Mouse (Mus musculus): ENCODE measurements around the gene Slc2a12. TPM values are rescaled to one million over a fixed set of nuclear protein-coding genes. Genes with fewer than 3 reads are reported as not detected.

Gene Slc2a12
- polyA plus RNA-seq, 1 experiment from 2014 or later, result 1.4 TPM

DNA sequence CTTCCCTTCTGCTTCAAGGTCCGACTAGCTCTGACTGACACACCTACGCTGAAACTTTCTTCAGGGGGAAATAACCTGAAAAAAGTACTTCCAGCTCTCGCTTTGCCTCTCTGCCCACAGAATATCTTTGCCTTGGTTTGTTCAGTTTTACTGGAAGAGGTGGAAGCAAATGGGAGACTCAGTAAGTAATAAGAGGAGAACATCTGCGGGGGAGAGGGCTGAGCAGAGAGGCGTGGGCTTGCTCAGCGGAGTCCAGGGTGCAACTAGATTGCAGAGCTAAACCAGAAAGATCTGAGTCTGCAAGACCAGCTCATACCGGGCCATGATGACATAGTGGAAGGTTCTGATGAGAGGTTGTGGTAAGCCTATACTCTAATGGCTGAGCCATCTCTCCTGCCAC lies 13.3 kb upstream of the Slc2a12 start:
- Histone ChIP-seq H3K4me2 (no peak overlapping the region), H3K4me3 (replicated peaks) (no peak overlapping the region), H3K9me3 (replicated peaks) (no peaks in the 10 kb centered on the region), H3K4me1 (peaks cover 3% of the 10 kb centered on the region; the same call in 1 of the 2 replicates), H3K9ac (replicated peaks) (no peak overlapping the region), H3K27ac (replicated peaks) (no peak overlapping the region), H3K27me3 (replicated peaks) (no peaks in the 10 kb centered on the region), H3K36me3 (no peaks in the 10 kb centered on the region)
- no peak for ATAC-seq (ENCODE audit: low FRiP score)
- WGBS, result 91% methylated on average over 7 of the region's 7 CpGs

DNA sequence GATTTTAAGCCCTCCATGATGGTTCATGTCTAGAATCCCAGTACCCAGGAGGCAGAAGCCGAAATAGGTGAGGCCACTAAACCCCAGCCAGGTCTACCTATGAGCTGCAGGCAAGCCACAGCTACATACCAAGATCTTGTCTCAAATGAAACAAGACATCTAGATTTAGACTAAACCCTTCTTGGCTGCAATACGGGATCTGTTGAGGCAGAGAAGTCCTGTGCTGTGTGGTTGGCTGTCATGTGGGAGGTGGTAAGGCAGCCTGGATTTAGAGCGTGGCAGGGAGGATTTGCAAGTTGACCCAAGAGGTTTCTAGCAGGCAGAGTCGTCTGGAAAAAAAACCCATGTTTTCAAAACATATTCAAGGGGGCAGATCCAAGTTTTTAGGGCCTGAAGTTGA lies 12.9 kb upstream of the Slc2a12 start:
- Histone ChIP-seq H3K4me2 (no peak overlapping the region), H3K4me1 (peaks cover 3% of the 10 kb centered on the region; the same call in 1 of the 2 replicates), H3K27ac (replicated peaks) (no peak overlapping the region), H3K27me3 (replicated peaks) (no peaks in the 10 kb centered on the region), H3K4me3 (replicated peaks) (no peak overlapping the region), H3K9ac (replicated peaks) (no peak overlapping the region), H3K9me3 (replicated peaks) (no peaks in the 10 kb centered on the region), H3K36me3 (no peaks in the 10 kb centered on the region)
- 83% methylated on average over 4 of the region's 4 CpGs for WGBS
- no peak for ATAC-seq (ENCODE audit: low FRiP score)

DNA sequence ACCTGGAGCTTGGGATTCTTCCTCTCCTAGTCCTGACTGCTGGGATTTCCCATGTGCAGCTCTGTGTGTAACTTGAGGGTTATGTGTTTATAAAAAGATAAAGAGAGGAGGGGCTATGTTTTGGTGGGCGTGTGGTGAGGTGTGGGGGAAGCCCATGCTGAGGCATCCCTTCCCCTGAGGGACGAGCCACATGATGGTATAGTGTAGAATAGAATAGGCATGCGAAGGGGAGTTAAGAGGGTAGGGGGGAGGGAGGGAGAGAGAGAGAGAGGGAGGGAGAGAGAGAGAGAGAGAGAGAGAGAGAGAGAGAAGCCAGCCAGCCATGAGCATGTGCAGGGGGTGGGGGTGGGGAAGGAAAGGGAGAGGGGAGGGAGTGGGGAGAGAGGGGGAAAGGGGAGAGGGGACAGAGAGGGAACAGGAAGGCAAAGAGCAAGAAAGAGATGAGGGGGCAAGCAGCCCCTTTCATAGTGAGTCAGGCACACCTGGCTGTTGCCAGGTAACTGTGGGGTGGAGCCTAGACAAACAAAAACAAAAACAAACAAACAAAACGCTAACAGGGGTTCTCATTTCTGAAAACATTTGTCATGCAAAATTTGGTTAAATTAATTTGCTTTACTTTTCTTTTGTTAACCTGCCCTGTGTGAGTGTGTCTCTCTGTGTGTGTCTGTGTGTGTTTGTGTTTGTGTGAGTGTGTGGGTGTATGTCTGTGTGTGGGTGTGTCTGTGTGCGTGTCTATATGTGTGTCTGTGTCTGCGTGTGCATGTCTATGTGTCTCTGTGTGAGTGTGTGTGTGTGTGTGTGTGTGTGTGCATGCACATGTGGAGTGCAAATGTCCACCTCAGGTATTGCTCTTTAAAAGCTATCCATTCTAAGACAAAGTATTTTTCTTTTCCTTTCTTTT lies 11.2 kb upstream of the Slc2a12 start:
- 45% methylated on average over 6 of the region's 6 CpGs for WGBS

DNA sequence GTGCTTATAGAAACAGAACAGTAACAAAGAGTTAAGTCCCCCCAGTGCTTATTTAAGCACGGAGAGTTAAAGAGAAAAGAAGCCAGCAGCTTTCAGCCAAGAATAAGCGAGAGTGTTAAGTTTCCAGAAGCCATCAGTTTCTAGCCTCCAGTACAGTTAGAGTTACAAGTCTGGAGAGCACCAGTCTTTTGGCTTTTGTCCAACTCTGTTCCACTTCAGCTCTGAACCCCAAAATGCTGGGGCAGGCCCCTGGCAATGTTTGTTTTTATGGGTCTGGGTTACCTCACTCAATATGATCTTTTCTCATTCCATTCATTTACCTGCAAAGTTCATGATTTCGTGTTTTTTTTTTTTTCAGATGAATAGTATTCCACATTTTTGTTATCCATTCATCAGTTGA lies 7.6 kb upstream of the Slc2a12 start:
- no peaks in the 10 kb centered on the region for H3K36me3 ChIP-seq
- no peak for ATAC-seq (ENCODE audit: low FRiP score)
- H3K9ac ChIP-seq (replicated peaks), result no peak overlapping the region
- WGBS, result 42% methylated on average over 3 of the region's 3 CpGs
- no peak overlapping the region for H3K27ac ChIP-seq (replicated peaks)
- H3K4me1 ChIP-seq, result peaks cover 3% of the 10 kb centered on the region; the same call in 1 of the 2 replicates
- no peaks in the 10 kb centered on the region for H3K9me3 ChIP-seq (replicated peaks)
- H3K4me2 ChIP-seq, result no peak overlapping the region
- no peak overlapping the region for H3K4me3 ChIP-seq (replicated peaks)
- H3K27me3 ChIP-seq (replicated peaks), result no peaks in the 10 kb centered on the region

More for the DNA sequence above, 11.2 kb upstream of the Slc2a12 start:
- Histone ChIP-seq H3K9me3 (replicated peaks) (no peaks in the 10 kb centered on the region), H3K27ac (replicated peaks) (no peak overlapping the region), H3K4me3 (replicated peaks) (no peak overlapping the region), H3K36me3 (no peaks in the 10 kb centered on the region), H3K9ac (replicated peaks) (no peak overlapping the region), H3K4me1 (peaks cover 3% of the 10 kb centered on the region; the same call in 1 of the 2 replicates), H3K27me3 (replicated peaks) (no peaks in the 10 kb centered on the region), H3K4me2 (no peak overlapping the region)
- no peak for ATAC-seq (ENCODE audit: low FRiP score)

DNA sequence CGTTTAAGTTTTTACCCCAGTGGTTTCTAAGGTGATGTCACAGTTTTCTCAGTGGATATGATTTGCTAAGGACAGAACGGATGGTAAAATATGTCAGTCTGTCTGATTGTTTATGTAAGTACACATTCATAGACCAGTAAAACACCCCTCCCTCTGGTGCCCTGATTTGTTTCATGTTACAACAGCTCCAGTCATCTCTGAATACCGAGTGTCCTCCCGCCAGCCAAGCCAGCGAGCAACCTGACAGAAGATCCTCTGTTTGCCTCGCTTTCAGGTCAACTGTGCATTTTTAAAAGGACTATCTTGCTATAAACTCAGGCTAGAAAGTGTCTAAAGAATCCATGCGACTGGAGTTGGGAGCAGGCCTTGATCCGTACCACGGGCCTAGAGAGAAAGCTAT lies 640 bp upstream of the Slc2a12 start:
- H3K27me3 ChIP-seq (replicated peaks), result no peaks in the 10 kb centered on the region
- no peaks in the 10 kb centered on the region for H3K9me3 ChIP-seq (replicated peaks)
- 76% methylated on average over 9 of the region's 9 CpGs for WGBS
- H3K4me1 ChIP-seq, result no peaks in the 10 kb centered on the region
- 0 out of 2 replicates have a peak overlapping the region, but pooled peaks have one; percentile 14 for H3K27ac ChIP-seq (replicated peaks)
- H3K4me3 ChIP-seq (replicated peaks), result no peak overlapping the region
- ATAC-seq (ENCODE audit: low FRiP score), result no peak
- H3K9ac ChIP-seq (replicated peaks), result no peak overlapping the region
- no peaks in the 10 kb centered on the region for H3K36me3 ChIP-seq
- no peak overlapping the region for H3K4me2 ChIP-seq

DNA sequence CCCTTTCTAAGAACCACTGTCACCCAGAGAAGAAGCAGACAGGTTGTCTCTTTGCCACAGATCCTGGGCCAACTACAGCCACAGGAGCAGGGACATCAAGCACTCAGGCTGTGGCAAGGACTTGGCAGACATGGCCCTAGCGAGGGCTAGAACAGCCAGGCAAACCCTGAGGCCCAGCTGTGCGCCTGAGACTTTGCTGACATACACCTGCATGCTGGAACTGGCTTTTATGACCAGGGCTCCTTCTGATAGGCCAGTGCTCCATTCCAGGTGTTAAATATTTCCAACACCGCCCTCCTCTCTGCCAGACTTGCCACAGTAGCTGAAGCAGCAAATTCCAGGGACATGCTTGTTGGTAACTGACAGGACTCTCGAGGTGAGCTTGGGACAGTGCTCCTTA lies 3.9 kb downstream of the Slc2a12 start:
- Histone ChIP-seq H3K4me2 (no peak overlapping the region), H3K4me1 (no peaks in the 10 kb centered on the region), H3K4me3 (replicated peaks) (no peak overlapping the region), H3K9ac (replicated peaks) (no peak overlapping the region), H3K27me3 (replicated peaks) (no peaks in the 10 kb centered on the region), H3K27ac (replicated peaks) (no peak overlapping the region), H3K36me3 (no peaks in the 10 kb centered on the region), H3K9me3 (replicated peaks) (no peaks in the 10 kb centered on the region)
- ATAC-seq (ENCODE audit: low FRiP score), result no peak
- 88% methylated on average over 4 of the region's 4 CpGs for WGBS

DNA sequence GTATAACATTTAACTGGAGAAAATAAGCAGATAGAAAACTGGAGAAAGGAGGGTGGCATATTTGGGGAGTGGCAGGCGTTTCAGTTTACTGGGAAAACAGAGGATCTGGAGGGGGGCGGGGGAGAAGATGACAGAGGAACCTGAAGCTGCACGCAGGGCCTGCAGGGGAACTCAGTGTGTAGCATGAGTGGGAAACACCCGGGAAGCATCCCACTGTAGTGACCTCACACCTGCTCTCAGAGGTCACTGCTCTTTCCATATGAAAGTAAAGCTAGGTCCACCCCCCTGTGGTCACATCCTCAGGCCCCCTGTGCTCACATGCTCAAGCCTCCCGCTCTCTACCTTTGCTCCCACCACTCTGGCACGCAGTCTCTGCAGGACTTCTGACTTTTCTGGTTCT lies 9.0 kb downstream of the Slc2a12 start:
- H3K27ac ChIP-seq (replicated peaks), result no peak overlapping the region
- no peak for ATAC-seq (ENCODE audit: low FRiP score)
- H3K9me3 ChIP-seq (replicated peaks), result no peaks in the 10 kb centered on the region
- H3K36me3 ChIP-seq, result no peaks in the 10 kb centered on the region
- H3K4me3 ChIP-seq (replicated peaks), result no peak overlapping the region
- H3K9ac ChIP-seq (replicated peaks), result no peak overlapping the region
- peaks cover 6% of the 10 kb centered on the region for H3K4me1 ChIP-seq
- H3K4me2 ChIP-seq, result no peak overlapping the region
- no peaks in the 10 kb centered on the region for H3K27me3 ChIP-seq (replicated peaks)
- 56% methylated on average over 6 of the region's 6 CpGs for WGBS

DNA sequence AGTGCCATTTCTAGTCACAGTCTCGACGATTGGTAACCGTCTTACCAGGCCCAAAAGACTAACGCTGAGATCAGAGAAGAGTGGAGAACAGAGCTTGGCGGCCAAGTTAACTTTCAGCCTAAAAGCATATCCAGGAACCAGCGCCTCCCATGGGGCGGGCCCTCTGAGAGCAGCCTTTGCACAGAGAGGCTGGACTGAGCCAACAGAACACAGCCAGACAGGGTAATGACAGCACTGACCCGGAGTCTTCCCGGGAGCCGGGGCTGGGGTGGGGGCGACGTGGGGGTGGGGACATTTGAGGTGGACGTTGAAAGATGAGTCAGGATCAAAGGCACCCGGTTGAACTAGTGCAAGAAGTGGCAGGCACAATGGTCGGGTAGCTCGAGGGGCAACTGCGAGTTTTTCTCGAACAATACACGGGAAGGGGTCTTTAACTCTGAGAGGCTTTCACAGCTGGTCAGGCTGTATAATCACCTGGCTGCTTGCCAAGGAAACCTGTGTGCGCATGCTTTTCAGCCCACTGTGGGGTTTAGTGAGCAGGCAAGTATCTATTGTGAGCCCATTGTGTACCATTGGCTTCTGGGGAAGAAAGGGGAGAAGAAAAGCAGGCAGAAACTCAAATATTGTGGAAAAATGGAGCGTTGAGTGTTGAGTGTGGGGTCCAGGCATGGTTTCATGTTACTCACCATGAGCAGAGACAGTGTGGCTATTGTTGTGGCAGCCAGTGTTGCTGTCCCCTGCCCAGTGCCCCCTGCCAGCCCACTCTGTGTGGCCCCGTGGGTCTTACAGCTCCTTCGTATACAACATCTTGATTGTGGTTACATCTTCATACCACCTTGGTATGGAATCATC lies 13.9 kb downstream of the Slc2a12 start:
- Histone ChIP-seq H3K36me3 (no peaks in the 10 kb centered on the region), H3K4me3 (replicated peaks) (no peak overlapping the region), H3K4me1 (peaks cover 12% of the 10 kb centered on the region), H3K27ac (replicated peaks) (no peak overlapping the region), H3K9me3 (replicated peaks) (no peaks in the 10 kb centered on the region), H3K27me3 (replicated peaks) (no peaks in the 10 kb centered on the region), H3K9ac (replicated peaks) (no peak overlapping the region), H3K4me2 (peak overlapping the region; percentile 42)
- 17% methylated on average over 23 of the region's 23 CpGs for WGBS
- ATAC-seq (ENCODE audit: low FRiP score), result peak; percentile 89

DNA sequence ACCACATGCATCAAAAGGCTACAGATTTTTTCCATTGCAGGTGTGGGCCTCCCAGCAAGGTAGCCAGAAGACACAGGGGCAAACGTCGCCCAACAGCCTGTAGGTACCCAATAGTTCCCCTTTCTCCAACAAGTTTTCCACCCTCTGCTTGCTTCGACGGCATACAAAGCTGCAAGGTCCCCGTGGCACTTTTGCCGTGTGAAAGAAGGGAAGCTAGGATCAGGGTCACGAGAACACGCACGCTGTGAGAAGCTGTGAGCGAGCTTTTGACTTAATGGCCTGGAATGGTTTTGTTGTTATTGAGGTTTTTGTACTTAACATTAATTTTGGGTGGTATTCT lies 14.5 kb downstream of the Slc2a12 start:
- Histone ChIP-seq H3K4me2 (no peak overlapping the region), H3K4me3 (replicated peaks) (no peak overlapping the region), H3K27me3 (replicated peaks) (no peaks in the 10 kb centered on the region), H3K9me3 (replicated peaks) (no peaks in the 10 kb centered on the region), H3K4me1 (peaks cover 12% of the 10 kb centered on the region), H3K9ac (replicated peaks) (no peak overlapping the region), H3K27ac (replicated peaks) (no peak overlapping the region), H3K36me3 (no peaks in the 10 kb centered on the region)
- WGBS, result 60% methylated on average over 10 of the region's 10 CpGs
- ATAC-seq (ENCODE audit: low FRiP score), result no peak

DNA sequence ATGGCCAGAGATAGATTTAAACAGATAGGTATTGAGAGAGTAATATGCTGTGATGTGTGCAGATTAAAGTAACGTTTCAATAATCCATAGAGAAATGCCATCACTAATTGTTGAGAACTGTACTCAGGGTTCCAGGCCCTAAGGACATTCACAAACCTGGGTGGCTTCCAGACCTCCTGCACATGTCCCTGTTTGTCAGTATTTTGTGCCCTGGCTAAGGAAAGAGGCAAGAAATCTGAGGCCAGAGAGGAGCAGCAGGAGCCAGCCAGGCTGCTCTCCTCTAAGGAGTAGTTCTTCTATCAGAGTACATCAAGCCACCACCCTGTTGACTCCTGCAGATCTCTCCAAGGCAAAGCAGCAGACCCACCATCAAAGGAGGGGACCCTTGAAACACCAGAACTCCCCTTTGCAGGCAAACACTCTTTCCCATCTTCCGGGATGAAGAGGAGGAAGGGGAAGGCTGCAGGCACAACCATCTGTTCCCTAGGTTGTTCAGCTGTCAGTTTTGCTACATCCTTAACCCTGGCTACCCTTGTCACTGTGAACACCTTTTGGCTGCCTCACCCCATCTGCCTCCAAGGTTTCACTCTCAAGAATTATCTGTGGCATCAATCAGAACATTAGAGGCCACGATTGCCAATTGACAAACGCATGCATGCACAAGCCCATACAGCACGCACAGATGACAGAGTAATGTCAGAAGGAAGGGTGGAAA lies 15.6 kb downstream of the Slc2a12 start:
- H3K9me3 ChIP-seq (replicated peaks), result no peaks in the 10 kb centered on the region
- H3K4me2 ChIP-seq, result no peak overlapping the region
- no peak overlapping the region for H3K4me3 ChIP-seq (replicated peaks)
- no peak overlapping the region for H3K27ac ChIP-seq (replicated peaks)
- H3K36me3 ChIP-seq, result no peaks in the 10 kb centered on the region
- peaks cover 12% of the 10 kb centered on the region for H3K4me1 ChIP-seq
- H3K27me3 ChIP-seq (replicated peaks), result no peaks in the 10 kb centered on the region
- H3K9ac ChIP-seq (replicated peaks), result no peak overlapping the region
- 95% methylated on average over 5 of the region's 5 CpGs for WGBS
- ATAC-seq (ENCODE audit: low FRiP score), result no peak

DNA sequence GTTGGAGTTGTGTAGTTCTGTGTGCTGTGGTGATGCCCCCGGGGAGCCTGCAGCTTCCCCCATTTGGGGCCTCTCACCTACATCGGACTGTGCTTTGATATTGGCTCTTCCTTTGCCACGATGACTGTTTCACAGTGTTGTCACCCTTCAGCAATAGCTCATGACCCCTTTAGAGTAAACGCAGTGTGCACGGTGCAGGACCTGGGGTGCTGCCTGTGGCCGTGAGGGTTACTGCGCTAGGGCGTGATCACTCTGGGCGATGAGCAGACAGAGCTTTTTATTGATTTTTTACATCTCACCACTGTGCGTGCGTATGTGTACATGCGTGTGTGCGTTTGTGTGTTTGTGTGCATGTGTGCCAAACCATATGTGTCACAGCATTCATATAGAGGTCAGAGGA lies 23.7 kb downstream of the Slc2a12 start:
- WGBS, result 92% methylated on average over 13 of the region's 13 CpGs
- Histone ChIP-seq H3K27ac (replicated peaks) (no peak overlapping the region), H3K9ac (replicated peaks) (no peak overlapping the region), H3K4me2 (no peak overlapping the region), H3K9me3 (replicated peaks) (no peaks in the 10 kb centered on the region), H3K4me3 (replicated peaks) (no peak overlapping the region), H3K4me1 (no peaks in the 10 kb centered on the region), H3K27me3 (replicated peaks) (no peaks in the 10 kb centered on the region), H3K36me3 (no peaks in the 10 kb centered on the region)
- ATAC-seq (ENCODE audit: low FRiP score), result no peak
